Mouse (Mus musculus): ENCODE measurements at regions not wholly inside any gene's neighbourhood (a gene's known extent, or its start where the extent isn't known, plus 50 kb on each side); places are given as distances from the start of the nearest gene placed in this dataset.

- DNase-seq (ENCODE audit: low spot score), result no peak
- H3K4me1 ChIP-seq, result no peaks in the 10 kb centered on the region
- no peaks in the 10 kb centered on the region for H3K36me3 ChIP-seq (replicated peaks)
- H3K4me3 ChIP-seq, result no peak overlapping the region
- H3K9me3 ChIP-seq, result no peaks in the 10 kb centered on the region
- WGBS, result 67% methylated on average over 4 of the region's 4 CpGs
- H3K27ac ChIP-seq (replicated peaks), result no peak overlapping the region
- H3K27me3 ChIP-seq (replicated peaks; ENCODE audit: low read depth, poor library complexity, severe bottlenecking), result no peaks in the 10 kb centered on the region
Measured at GRCm38 (mm10) chr11:55890161-55890560, 150.6 kb downstream of the Nmur2 start.

DNA sequence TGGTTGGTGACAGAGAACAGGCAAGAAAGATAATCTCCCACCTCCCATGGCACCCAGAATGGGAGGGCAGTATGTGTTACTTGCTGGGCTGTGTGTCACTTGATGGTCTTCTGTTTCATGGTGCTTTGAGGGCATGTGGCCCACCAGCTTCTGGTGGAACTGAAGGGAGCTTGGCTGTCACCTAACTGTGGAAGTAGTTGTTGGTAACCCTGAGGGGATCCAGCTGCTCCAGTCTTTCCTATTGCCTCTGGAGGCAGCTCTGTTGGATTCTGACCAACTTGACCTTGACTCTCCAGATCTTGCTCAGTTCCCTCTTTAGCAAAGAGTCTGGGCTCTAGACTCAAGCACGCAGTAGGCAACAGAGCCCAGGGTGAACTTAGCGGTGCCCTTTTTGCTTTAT lies 162.2 kb downstream of the Nmur2 start:
- Histone ChIP-seq H3K36me3 (replicated peaks) (no peaks in the 10 kb centered on the region), H3K4me3 (no peak overlapping the region), H3K27ac (replicated peaks) (no peak overlapping the region), H3K9me3 (no peaks in the 10 kb centered on the region), H3K4me1 (no peaks in the 10 kb centered on the region), H3K27me3 (replicated peaks; ENCODE audit: low read depth, poor library complexity, severe bottlenecking) (no peaks in the 10 kb centered on the region)
- WGBS, result 90% methylated on average over 2 of the region's 2 CpGs
- DNase-seq (ENCODE audit: low spot score), result no peak

GRCm38 (mm10) chr11:55867141-55867540 lies 173.7 kb downstream of the Nmur2 start:
- no peaks in the 10 kb centered on the region for H3K4me1 ChIP-seq
- 86% methylated on average over 2 of the region's 2 CpGs for WGBS
- no peak overlapping the region for H3K4me3 ChIP-seq
- no peaks in the 10 kb centered on the region for H3K9me3 ChIP-seq
- H3K27ac ChIP-seq (replicated peaks), result no peak overlapping the region
- H3K36me3 ChIP-seq (replicated peaks), result no peaks in the 10 kb centered on the region
- DNase-seq (ENCODE audit: low spot score), result no peak
- no peaks in the 10 kb centered on the region for H3K27me3 ChIP-seq (replicated peaks; ENCODE audit: low read depth, poor library complexity, severe bottlenecking)

- Histone ChIP-seq H3K4me1 (no peaks in the 10 kb centered on the region), H3K9me3 (no peaks in the 10 kb centered on the region), H3K36me3 (replicated peaks) (no peaks in the 10 kb centered on the region), H3K27me3 (replicated peaks; ENCODE audit: low read depth, poor library complexity, severe bottlenecking) (no peaks in the 10 kb centered on the region), H3K27ac (replicated peaks) (no peak overlapping the region), H3K4me3 (no peak overlapping the region)
- WGBS, result 89% methylated on average over 7 of the region's 7 CpGs
- DNase-seq (ENCODE audit: low spot score), result no peak
Measured at GRCm38 (mm10) chr11:55859230-55859629, 181.6 kb downstream of the Nmur2 start.

DNA sequence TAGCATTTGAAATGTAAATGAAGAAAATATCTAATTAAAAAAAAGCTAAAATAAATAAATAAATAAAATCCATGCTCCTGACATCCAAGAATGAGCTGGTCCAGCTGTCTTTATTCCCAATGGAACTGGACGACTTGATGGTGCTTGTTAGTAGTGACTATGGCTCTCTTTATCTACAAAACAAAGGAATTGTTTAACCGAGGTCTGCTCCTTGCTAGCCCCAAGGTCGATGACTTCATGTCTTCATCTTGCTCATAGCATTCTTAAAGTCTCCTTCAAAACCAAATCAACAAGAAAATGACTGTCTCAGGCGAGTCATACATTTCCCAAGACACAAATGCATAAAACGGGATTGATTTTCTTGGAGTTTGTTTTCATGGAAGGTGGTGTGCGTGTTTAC lies 212.5 kb upstream of the Glra1 start:
- no peak overlapping the region for H3K27ac ChIP-seq (replicated peaks)
- no peaks in the 10 kb centered on the region for H3K36me3 ChIP-seq (replicated peaks)
- WGBS, result 78% methylated on average over 6 of the region's 6 CpGs
- no peak for DNase-seq (ENCODE audit: low spot score)
- H3K27me3 ChIP-seq (replicated peaks; ENCODE audit: low read depth, poor library complexity, severe bottlenecking), result no peaks in the 10 kb centered on the region
- H3K4me1 ChIP-seq, result no peaks in the 10 kb centered on the region
- no peak overlapping the region for H3K4me3 ChIP-seq
- no peaks in the 10 kb centered on the region for H3K9me3 ChIP-seq

GRCm38 (mm10) chr11:55816566-55816965 lies 208.6 kb upstream of the Glra1 start:
- H3K36me3 ChIP-seq (replicated peaks), result no peaks in the 10 kb centered on the region
- H3K27me3 ChIP-seq (replicated peaks; ENCODE audit: low read depth, poor library complexity, severe bottlenecking), result no peaks in the 10 kb centered on the region
- no peak overlapping the region for H3K27ac ChIP-seq (replicated peaks)
- no peak for DNase-seq (ENCODE audit: low spot score)
- no peak overlapping the region for H3K4me3 ChIP-seq
- H3K9me3 ChIP-seq, result no peaks in the 10 kb centered on the region
- no peaks in the 10 kb centered on the region for H3K4me1 ChIP-seq

DNA sequence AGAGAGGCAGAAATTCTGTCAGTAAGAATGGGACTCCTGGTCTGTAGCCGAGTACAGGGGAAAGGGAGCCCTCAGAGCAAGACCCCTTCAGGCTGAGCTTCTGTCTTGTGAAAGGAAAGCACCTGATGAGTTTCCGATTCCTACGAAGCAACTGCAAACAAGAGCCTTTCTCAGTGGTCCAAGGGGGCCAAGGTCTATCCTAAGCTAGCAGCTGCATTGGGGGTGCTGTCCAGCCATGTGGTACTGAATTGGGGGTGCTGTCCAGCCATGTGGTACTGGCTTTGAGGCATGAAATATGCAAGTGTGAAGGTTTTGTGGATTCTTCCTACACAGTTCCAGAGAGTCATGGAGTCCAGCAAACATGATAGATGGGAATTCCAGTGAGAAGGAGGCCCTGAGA lies 202.7 kb upstream of the Glra1 start:
- H3K4me3 ChIP-seq, result no peak overlapping the region

DNA sequence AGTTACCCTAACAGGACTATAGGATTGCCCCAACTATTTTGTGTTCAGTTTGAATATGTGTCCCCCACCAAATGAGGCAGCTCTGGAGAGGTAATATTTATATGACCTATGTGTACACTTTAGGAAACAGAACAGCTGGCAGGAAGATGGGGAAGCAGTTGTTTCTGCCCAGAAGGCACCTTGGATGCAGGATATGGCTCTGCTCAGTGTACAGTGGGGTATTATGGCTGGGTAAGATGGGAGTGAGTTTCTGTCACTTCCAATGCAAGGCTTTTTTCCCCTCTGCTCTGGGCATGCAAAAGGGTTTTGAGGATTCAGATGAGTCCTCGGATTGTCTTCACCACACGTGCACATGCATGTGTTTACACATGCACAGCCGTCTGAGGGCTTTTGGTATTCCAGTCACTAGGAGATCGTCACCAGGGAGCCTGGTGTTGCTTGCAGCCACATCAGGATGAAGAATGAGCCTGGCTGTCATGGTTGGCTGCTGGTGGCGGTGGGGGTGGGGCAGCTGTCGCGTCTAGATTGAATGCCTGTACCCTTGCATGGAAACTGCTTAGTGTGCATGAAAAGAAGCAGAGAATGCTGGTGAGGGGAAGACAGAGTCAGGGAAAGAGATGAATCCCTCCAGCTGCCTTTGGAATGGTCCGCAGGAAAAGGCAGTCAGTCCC lies 183.3 kb upstream of the Glra1 start:
- DNase-seq (ENCODE audit: low spot score), result peak; percentile 27
- no peak overlapping the region for H3K4me3 ChIP-seq
- no peaks in the 10 kb centered on the region for H3K27me3 ChIP-seq (replicated peaks; ENCODE audit: low read depth, poor library complexity, severe bottlenecking)
- H3K4me1 ChIP-seq, result no peaks in the 10 kb centered on the region; the same call in 1 of the 2 replicates
- H3K36me3 ChIP-seq (replicated peaks), result no peaks in the 10 kb centered on the region
- WGBS, result 44% methylated on average over 8 of the region's 8 CpGs
- H3K9me3 ChIP-seq, result no peaks in the 10 kb centered on the region
- no peak overlapping the region for H3K27ac ChIP-seq (replicated peaks)

More for the DNA sequence above, 202.7 kb upstream of the Glra1 start:
- Histone ChIP-seq H3K9me3 (no peaks in the 10 kb centered on the region), H3K27me3 (replicated peaks; ENCODE audit: low read depth, poor library complexity, severe bottlenecking) (no peaks in the 10 kb centered on the region), H3K27ac (replicated peaks) (no peak overlapping the region), H3K4me1 (no peaks in the 10 kb centered on the region), H3K36me3 (replicated peaks) (no peaks in the 10 kb centered on the region)
- WGBS, result 88% methylated on average over 3 of the region's 3 CpGs
- peak; percentile 43 for DNase-seq (ENCODE audit: low spot score)

- H3K4me1 ChIP-seq, result no peaks in the 10 kb centered on the region; the same call in 1 of the 2 replicates
- 85% methylated on average over 3 of the region's 3 CpGs for WGBS
- H3K27me3 ChIP-seq (replicated peaks; ENCODE audit: low read depth, poor library complexity, severe bottlenecking), result no peaks in the 10 kb centered on the region
- no peaks in the 10 kb centered on the region for H3K36me3 ChIP-seq (replicated peaks)
- H3K4me3 ChIP-seq, result no peak overlapping the region
- H3K9me3 ChIP-seq, result no peaks in the 10 kb centered on the region
- no peak overlapping the region for H3K27ac ChIP-seq (replicated peaks)
- no peak for DNase-seq (ENCODE audit: low spot score)
Measured at GRCm38 (mm10) chr11:55789638-55790037, 181.6 kb upstream of the Glra1 start.

- no peak overlapping the region for H3K4me3 ChIP-seq
- no peak overlapping the region for H3K27ac ChIP-seq (replicated peaks)
- WGBS, result 83% methylated on average over 3 of the region's 3 CpGs
Measured at GRCm38 (mm10) chr11:55781044-55781443, 173.0 kb upstream of the Glra1 start.

DNA sequence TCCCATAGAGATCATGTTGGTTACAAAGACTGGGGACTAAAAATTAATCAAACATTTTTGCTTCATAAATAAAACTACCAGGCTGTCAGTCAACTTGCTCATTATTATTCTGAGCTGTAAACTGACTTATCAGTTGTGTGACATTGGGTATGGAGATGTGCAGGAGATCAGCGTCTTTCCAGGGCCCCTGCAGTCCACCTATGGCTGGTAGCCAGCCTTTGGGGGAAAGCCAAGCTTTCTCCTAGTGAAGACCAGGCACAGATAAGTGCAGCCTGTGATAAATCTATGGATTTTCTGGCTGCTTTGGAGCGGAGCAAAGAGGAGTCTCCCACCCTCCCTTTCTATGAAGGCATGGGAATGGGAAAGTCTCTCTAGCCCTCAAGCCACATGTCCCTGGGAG lies 172.0 kb upstream of the Glra1 start:
- WGBS, result 81% methylated on average over 2 of the region's 2 CpGs
- no peaks in the 10 kb centered on the region for H3K27me3 ChIP-seq (replicated peaks; ENCODE audit: low read depth, poor library complexity, severe bottlenecking)
- DNase-seq (ENCODE audit: low spot score), result no peak
- H3K9me3 ChIP-seq, result no peaks in the 10 kb centered on the region
- H3K36me3 ChIP-seq (replicated peaks), result no peaks in the 10 kb centered on the region
- no peak overlapping the region for H3K27ac ChIP-seq (replicated peaks)
- no peak overlapping the region for H3K4me3 ChIP-seq
- H3K4me1 ChIP-seq, result no peaks in the 10 kb centered on the region

More at GRCm38 (mm10) chr11:55781044-55781443, 173.0 kb upstream of the Glra1 start:
- no peaks in the 10 kb centered on the region for H3K27me3 ChIP-seq (replicated peaks; ENCODE audit: low read depth, poor library complexity, severe bottlenecking)
- no peaks in the 10 kb centered on the region for H3K4me1 ChIP-seq
- no peaks in the 10 kb centered on the region for H3K9me3 ChIP-seq
- no peak for DNase-seq (ENCODE audit: low spot score)
- no peaks in the 10 kb centered on the region for H3K36me3 ChIP-seq (replicated peaks)

- H3K27ac ChIP-seq (replicated peaks), result no peak overlapping the region
- no peak overlapping the region for H3K4me3 ChIP-seq
- no peak for DNase-seq (ENCODE audit: low spot score)
- H3K27me3 ChIP-seq (replicated peaks; ENCODE audit: low read depth, poor library complexity, severe bottlenecking), result no peaks in the 10 kb centered on the region
- 74% methylated on average over 1 of the region's 1 CpGs for WGBS
- no peaks in the 10 kb centered on the region for H3K36me3 ChIP-seq (replicated peaks)
- H3K4me1 ChIP-seq, result no peaks in the 10 kb centered on the region
- H3K9me3 ChIP-seq, result no peaks in the 10 kb centered on the region
Measured at GRCm38 (mm10) chr11:55773283-55773682, 165.3 kb upstream of the Glra1 start.

DNA sequence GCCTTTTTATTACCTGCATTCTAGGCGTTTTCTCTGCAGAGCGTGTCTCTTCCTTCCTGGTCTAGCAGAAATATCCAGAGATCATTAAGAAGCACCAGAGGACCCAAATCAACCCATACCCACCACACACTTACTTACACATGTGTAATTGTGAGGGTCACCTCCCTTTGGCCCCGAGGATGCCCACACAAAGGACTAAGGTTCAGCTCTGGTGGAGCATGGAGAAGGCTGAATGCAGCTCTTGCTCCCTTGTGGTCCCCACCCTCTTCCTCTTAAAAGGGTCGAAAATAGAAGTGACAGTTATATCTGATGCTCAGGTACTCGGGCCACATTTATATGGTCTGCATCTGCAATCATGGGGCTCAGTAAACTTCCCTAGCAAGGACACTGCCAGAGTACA lies 164.5 kb upstream of the Glra1 start:
- no peak overlapping the region for H3K4me3 ChIP-seq
- H3K27ac ChIP-seq (replicated peaks), result no peak overlapping the region
- H3K9me3 ChIP-seq, result no peaks in the 10 kb centered on the region
- H3K36me3 ChIP-seq (replicated peaks), result no peaks in the 10 kb centered on the region
- whole genome bisulfite sequencing, result 85% methylated on average over 5 of the region's 5 CpGs
- H3K27me3 ChIP-seq (replicated peaks; ENCODE audit: low read depth, poor library complexity, severe bottlenecking), result no peaks in the 10 kb centered on the region
- H3K4me1 ChIP-seq, result no peaks in the 10 kb centered on the region
- DNase-seq (ENCODE audit: low spot score), result no peak
